Mouse (Mus musculus): ENCODE data around the gene Panx2. TPM values are rescaled to one million over a fixed set of nuclear protein-coding genes. Genes with fewer than 3 reads are reported as not detected.

Panx2 gene
- polyA plus RNA-seq, 1 experiment from 2014 or later = not detected

Other genes starting within 250 kb of the Panx2 start
- gene Alg12, start 240.4 kb upstream of the Panx2 start, polyA plus RNA-seq (2015; fragmentation: Nextera tagmentation; extraction: Ambion mirVana) = 5.5 and 6.0 TPM in 2 replicates
- 39.6 and 46.2 TPM in 2 replicates for gene Creld2, start 240.1 kb upstream of the Panx2 start, polyA plus RNA-seq (2015; fragmentation: Nextera tagmentation; extraction: Ambion mirVana)
- gene Pim3, start 197.5 kb upstream of the Panx2 start, polyA plus RNA-seq (2015; fragmentation: Nextera tagmentation; extraction: Ambion mirVana) = 22.0 and 34.4 TPM in 2 replicates
- not detected in 2 replicates for gene Ttll8, start 105.3 kb upstream of the Panx2 start, polyA plus RNA-seq (2015; fragmentation: Nextera tagmentation; extraction: Ambion mirVana)
- gene Mlc1, start 80.7 kb upstream of the Panx2 start, polyA plus RNA-seq (2015; fragmentation: Nextera tagmentation; extraction: Ambion mirVana) = not detected in 2 replicates
- gene Mov10l1, start 76.8 kb upstream of the Panx2 start, polyA plus RNA-seq (2015; fragmentation: Nextera tagmentation; extraction: Ambion mirVana) = not detected in 2 replicates
- 19.2 and 23.8 TPM in 2 replicates for gene Trabd, start 15.4 kb downstream of the Panx2 start, polyA plus RNA-seq (2015; fragmentation: Nextera tagmentation; extraction: Ambion mirVana)
- gene Selenoo, start 29.4 kb downstream of the Panx2 start, polyA plus RNA-seq (2015; fragmentation: Nextera tagmentation; extraction: Ambion mirVana) = 9.3 and 10.7 TPM in 2 replicates
- 6.0 and 7.5 TPM in 2 replicates for gene Tubgcp6, start 63.4 kb downstream of the Panx2 start, polyA plus RNA-seq (2015; fragmentation: Nextera tagmentation; extraction: Ambion mirVana)
- gene Hdac10, start 69.0 kb downstream of the Panx2 start, polyA plus RNA-seq (2015; fragmentation: Nextera tagmentation; extraction: Ambion mirVana) = 8.6 and 9.1 TPM in 2 replicates
- gene Mapk12, start 81.0 kb downstream of the Panx2 start, polyA plus RNA-seq (2015; fragmentation: Nextera tagmentation; extraction: Ambion mirVana) = 1.4 and 1.5 TPM in 2 replicates
- 0.44 and 0.68 TPM in 2 replicates for gene Mapk11, start 89.9 kb downstream of the Panx2 start, polyA plus RNA-seq (2015; fragmentation: Nextera tagmentation; extraction: Ambion mirVana)
- gene Plxnb2, start 121.1 kb downstream of the Panx2 start, polyA plus RNA-seq (2015; fragmentation: Nextera tagmentation; extraction: Ambion mirVana) = 22.3 and 30.1 TPM in 2 replicates
- gene Dennd6b, start 136.8 kb downstream of the Panx2 start, polyA plus RNA-seq (2015; fragmentation: Nextera tagmentation; extraction: Ambion mirVana) = 3.3 and 3.5 TPM in 2 replicates
- gene Ppp6r2, start 151.8 kb downstream of the Panx2 start, polyA plus RNA-seq (2015; fragmentation: Nextera tagmentation; extraction: Ambion mirVana) = 14.9 and 16.3 TPM in 2 replicates